Mouse (Mus musculus) inflammation-experienced regulatory T-cells, adult 6 months (primary cell): ENCODE data around the gene Yaf2. TPM values are rescaled to one million over a fixed set of nuclear protein-coding genes. Genes with fewer than 3 reads are reported as not detected.
"Not testable (repeated sequence)": the region's sequence is repeated elsewhere in the genome, so short reads cannot be mapped to it uniquely, and the experiment has no call there.

Experiments used
- ATAC-seq: one replicate; pipeline ENCODE4 v1.8.0; 2017
- polyA plus RNA-seq, 3 experiments: library from polyadenylated mRNA; unstranded; fragments of 100-300 nt; shearing (Covaris generic); gene quantifications; one replicate each; pipeline ENCODE4 v1.2.1; 2017

Yaf2 gene
- 10 to 100 TPM; 25.6 to 36.2 (median 33.0) TPM for polyA plus RNA-seq

DNA sequence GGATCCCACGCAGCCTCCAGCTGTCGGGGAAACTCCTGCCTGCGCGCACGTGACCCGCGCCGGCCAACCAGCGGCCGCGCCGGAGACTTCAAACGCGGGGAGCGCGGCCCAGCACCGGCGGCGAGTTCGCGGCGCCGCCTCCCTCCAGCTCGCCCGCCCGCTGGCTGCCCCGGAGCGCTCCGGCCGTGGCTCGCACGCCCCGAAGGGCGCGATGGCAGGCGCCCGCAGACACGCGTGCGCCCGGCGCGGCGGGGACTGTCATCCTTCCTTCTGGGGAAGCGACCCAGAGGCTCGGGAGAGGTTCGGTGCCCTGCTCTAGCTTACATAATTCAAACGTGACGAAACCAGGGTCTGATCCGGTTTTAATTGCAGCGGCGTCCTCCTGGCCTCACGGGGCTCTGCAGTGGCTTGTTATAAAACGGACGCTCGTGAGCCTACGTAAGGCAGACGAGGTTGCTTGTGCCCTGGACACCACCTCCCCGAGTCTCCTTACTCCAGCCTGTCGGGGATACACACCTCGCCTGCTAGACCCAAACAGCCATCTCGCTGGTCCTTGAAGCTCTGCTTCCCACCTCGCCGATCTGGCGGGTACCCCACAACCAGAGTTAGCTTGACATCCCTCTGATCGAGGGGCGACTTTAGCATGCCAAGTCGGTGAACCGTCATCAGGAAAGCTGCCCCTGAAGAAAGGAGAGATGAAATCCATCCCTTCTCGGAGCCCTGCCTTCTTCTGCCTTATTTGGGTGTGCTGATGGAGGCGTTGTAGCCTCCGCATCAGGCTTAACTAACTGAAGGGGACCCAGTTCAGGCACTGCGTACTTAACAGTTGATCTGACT lies at the start of gene Yaf2:
Yaf2 (minus strand) TSS at position 11 of the 837 bp plus-strand sequence.
- peak; percentile 83 for ATAC-seq

DNA sequence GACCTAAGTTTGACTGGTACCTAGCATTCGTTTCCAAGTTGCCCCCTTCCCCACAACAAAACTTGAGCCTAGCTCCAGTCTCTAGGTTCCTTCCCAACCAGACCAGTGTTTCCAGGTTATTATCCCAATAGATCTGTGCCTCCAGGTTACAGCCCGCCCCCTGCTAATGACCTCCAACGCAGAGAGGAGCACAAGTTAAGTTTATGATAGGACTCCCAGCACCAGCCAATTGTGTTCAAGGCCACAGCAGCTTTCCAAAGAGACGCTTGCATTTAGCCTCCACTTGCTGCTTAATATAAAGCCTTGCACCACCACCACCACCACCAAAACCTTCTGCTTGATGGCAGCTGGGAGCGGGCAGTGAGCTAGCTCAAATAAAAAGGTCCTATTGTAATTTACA lies 44.6 kb upstream of the Yaf2 start:
- ATAC-seq = no peak

DNA sequence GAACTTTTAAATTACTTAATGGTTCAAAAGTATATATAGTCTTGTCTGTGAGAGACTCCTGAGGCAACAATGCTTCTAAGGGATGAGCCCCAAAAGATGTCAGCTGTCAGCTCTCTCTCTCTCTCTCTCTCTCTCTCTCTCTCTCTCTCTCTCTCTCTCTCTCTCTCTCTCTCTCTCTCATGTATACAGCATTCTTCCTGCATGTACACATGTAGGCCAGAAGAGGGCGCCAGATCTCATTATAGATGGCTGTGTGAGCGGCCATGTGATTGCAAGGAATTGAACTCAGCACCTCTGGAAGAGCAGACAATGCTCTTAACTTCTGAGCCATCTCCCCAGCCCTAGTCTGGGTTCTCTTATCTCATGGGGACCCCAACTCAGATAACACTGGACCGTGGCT lies 42.4 kb upstream of the Yaf2 start:
- peak; percentile 52 for ATAC-seq

DNA sequence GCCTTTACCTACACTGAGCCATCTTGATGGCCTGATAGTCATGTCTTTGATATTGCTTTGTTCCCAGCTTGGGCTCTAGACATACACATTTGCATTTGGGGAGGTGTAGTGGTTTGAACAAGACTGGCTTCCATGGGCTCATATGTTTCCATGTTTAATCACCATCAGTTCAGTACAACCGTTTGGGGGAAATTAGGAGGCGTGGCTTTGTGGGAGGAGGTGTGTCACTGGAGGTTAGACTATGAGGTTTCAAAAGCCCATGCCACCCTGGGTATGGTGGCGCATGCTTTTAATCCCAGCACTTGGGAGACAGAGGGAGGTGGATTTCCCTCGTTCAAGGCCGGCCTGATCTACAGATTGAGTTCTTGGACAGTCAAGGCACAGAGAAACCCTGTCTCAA lies 39.0 kb upstream of the Yaf2 start:
- ATAC-seq = no peak

DNA sequence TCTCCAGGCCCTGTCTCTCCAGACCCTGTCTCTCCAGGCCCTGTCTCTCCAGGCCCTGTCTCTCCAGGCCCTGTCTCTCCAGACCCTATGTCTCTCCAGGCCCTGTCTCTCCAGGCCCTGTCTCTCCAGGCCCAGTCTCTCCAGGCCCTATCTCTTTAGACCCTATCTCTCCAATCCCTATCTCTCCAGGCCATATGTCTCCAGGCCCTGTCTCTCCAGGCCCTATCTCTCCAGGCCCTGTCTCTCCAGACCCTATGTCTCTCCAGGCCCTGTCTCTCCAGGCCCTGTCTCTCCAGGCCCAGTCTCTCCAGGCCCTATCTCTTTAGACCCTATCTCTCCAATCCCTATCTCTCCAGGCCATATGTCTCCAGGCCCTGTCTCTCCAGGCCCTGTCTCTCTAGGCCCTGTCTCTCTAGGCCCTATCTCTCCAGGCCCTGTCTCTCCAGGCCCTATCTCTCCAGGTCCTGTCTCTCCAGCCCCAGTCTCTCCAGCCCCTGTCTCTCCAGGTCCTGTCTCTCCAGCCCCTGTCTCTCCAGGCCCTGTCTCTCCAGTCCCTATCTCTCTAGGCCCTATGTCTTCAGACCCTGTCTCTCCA lies 35.9 kb upstream of the Yaf2 start:
- not testable (repeated sequence) for ATAC-seq

DNA sequence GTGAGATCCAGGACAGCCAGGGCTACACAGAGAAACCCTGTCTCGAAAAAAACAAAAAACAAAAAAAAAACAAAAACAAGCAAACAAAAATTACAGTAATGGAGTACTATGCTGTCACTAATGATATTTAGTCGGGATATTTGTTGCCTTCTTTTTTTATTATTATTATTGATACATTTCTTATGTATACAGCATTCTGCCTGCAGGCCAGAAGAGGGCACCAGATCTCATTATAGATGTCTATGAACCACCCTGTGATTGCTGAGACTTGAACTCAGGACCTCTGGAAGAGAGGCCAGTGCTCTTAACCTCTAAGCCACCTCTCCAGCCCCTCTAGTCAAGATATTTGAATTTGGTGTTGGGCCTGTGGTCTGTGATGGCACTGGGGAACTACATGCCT lies 35.1 kb upstream of the Yaf2 start:
- ATAC-seq = no peak

DNA sequence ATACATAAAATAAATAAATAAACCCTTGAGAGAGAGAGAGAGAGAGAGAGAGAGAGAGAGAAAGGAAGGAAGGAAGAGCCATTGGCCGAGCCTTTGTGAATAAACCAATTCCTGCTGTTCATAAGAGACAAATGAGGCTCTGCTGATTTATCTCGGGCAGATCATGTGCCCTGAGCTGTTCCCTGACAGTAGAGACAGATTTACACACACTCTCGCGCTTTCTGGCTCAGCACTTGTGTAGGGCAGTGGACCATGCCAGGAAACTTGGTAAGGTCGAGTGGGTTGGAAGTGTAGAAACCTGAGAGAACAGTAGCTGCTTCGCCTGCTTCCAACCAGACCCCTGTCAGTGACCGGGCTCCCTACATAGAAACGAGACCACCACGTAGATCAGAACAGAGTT lies 31.8 kb upstream of the Yaf2 start:
- ATAC-seq = no peak

DNA sequence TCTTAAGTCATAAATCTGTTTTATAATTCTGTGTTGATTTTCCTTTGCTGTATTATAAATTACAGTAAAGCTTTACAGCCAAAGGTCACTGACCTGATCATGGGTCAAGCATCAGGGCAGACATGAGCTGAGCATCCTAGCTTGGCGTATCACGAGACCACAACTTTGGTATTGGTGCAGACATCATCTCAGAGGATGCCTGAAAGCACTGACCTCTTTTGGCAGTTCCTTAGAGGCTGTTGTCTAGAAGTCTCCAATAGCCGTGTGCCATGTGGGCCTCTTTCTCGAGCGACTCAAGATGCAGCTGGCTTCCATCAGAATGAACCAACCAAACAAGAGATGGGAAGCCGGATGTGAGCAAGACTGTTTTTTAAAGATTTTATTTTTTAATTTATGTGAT lies 28.8 kb upstream of the Yaf2 start:
- no peak for ATAC-seq

DNA sequence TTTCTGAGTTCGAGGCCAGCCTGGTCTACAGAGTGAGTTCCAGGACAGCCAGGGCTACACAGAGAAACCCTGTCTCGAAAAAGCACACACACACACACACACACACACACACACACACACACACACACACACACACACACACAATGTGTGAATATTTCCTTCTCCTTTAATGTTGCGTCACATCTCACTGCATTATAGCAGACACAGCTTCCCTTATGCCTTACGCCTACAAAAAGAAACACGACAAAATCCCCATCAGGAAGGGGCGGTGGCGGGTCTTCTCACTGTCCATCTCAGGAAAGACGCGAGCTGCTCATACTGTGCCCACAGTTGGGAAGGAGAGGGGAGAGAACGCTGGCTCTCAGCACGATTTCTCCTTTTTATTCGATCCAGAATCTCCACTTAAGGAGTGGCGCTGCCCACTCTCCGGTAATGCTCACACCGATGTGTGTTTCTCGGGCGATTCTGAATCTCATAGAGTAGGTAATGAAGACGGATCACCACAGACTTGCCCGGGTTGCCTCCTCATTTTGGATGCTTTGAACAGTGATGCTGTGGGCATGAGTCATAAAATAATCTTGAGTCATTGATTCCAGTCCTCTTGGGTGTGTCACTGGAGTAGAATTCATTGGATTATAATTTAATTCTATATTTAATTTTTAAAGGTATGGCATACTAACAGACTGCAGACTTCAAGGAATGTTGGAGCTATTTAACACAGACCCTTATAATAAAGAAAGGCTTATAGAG lies 21.8 kb upstream of the Yaf2 start:
- ATAC-seq = no peak

DNA sequence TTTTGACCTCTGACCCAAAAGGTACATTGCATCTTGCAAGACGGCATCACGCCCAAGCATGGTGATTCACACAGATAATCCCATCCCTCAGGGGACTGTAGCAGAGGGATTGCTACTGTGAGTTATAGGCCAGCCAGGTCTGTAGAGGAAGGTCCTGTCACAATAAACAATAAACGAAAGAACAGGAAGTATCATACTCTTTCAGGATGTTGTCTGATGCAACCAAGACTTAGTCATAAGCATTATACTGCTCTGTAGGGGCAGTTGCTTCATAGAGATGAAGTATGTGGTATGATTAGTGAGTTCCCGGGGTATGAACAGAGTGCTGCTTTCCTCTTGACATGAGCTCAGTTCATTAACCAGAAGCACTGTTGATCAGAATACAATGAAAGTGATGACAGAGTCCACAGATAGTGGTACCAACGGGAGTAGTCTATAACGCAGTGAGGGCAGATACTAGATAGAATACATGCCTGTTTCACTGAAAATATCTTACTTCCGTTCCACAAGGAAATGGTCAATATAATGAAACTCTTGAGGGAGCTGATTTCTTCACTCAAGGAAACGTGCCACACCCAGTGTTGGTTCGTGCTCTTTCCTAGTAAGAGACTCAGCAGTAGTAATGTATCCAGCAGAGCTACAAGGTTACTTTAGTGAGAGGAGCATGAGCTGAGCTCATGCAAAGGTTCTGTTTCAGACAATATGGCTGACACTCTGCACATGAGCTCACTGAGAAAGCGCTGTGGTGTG lies 4.1 kb upstream of the Yaf2 start:
- ATAC-seq = no peak

DNA sequence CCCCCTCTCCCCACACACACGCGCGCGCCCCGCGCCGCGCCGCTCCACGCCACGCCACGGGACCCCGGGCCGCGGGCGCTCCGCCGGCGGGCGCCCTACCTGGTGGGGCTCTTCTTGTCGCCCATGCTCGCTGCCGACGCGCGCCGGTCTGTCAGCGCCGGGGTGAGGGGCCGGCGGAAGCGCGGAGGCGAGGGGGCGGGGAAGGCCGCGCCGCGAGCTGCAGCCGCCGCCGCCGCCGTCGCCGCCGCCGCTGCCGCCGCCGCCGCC lies 144 bp downstream of the Yaf2 start:
- ATAC-seq = no peak

DNA sequence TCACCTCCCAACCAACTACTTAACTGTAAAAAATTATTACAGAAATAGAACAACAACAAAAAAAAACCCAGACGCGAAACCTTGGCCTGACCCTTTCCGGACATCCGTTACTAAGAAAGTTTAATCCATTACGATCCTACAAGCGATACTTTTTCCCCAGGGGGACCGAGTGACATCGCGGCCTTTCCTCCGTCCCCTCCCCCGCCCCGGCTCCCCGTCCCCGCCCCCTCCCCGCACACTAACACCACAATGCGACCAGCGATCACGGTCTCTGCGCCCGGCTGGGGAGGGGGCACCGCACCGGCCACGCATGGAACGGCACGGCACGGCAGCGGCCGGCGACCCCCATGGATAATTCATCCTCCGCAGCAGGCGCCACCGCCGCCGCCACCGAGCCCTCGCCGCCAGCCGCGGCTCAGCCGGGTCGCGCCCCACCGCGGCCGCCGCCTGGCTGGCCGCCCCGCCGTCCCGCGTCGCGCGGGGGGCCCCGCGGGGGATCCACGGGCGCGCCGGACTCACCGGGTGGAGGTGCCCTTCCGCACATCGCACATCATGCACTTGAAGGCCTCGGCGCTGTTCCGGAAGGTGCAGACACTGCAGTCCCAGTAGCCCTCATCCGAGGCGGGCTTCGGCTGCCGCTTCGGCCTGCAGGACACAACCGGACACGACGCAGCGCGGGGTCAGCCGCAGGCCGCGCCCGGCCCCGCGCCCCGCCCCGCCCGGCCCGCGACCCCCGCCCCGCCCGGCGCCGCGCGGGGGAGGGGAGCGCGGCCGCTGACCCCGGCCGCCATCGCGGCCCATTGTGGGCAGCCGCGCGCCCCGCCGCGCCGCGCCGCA lies 696 bp downstream of the Yaf2 start:
- peak; percentile 35 for ATAC-seq

DNA sequence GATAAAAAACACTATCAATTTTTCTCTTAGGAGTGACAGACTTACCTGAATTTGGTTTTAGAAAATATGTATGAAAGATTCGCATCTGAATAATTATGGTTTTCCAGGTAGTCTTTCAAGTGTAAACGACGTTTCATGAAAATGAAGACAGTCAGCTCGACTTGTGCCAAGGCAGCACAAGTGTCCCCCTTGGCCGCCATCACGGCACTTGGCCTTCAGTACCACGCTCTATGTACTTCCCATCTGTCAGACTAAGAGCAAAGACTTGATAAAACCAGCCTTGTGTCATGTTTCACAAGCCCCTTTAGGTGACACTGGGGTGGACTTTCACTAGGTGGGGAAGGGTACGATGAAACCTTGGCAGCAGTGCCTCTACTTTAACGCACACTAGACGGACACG lies 5.5 kb downstream of the Yaf2 start:
- ATAC-seq = no peak

DNA sequence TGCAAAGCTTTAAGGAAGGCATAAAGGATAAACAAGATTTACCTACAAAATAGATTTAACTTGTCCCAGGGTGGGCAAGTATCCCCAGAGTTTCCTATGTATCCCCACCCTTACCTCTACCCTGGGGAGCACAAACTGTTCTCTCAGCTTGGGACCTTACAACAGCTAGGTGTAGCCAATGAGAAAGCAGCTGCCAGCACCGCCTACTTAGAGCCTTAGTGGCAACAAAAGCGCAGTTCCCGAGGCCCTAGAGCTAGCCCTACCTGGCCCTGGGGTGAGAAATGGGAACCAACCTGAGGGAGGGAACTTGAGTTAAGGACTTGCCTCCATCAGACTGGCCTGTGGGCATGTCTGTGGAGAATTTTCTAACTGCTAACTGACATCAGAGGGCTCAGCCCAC lies 9.5 kb downstream of the Yaf2 start:
- ATAC-seq = no peak

DNA sequence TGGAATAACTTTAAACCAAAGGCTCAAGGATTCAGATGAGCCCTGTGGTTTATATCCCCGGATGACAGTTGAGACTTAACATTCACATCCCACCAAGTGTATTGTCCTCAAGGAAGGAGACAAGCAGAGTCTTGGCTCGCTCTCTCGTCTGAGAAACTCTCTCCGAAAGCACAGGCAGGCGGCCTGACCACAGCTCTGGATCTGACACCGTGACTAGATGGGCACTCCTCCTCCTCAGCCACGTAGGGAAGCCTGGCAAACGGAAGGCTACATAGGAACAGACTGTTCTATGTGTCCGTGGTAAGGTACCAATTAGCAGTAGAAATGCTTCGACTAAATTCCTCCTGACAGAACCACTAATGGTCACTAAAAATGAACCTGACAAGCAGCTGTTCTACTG lies 10.1 kb downstream of the Yaf2 start:
- no peak for ATAC-seq

DNA sequence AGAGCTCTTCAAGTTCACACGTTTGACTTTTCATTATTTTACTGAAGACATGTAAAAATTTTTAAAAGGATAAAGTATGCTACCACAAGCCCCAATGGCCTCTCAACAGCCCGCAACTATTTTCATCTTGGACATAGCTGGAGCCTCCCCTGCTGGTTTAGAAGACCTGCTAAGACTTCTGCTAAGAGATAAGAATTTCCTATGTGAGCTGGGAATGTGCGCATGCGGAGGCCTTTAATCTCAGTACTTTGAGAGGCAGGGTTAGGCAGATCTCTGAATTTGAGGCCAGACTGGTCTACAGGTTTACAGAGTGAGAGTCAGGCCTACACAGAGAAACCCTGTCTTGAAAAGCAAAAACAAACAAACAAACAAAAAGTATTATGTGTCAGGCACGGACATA lies 11.4 kb downstream of the Yaf2 start:
- ATAC-seq = no peak

DNA sequence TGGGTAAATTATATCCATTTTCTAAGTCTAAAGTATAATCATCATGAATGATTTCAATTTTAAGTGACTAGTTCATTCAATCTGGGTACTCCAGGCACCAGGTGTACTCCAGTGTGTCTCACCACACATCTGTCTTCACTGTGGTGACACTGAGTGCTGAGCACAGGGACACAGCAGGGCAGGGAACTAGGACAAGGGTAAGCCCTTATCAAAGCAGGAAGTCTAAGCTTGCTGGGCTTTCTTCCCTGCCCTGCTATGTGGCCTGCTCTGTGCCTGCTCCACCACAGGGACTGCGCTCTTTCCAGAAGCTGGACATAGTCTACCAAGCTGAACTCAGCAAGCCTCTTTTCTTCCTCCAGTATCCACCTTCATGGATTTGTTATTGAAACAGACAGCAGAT lies 18.0 kb downstream of the Yaf2 start:
- ATAC-seq = no peak

DNA sequence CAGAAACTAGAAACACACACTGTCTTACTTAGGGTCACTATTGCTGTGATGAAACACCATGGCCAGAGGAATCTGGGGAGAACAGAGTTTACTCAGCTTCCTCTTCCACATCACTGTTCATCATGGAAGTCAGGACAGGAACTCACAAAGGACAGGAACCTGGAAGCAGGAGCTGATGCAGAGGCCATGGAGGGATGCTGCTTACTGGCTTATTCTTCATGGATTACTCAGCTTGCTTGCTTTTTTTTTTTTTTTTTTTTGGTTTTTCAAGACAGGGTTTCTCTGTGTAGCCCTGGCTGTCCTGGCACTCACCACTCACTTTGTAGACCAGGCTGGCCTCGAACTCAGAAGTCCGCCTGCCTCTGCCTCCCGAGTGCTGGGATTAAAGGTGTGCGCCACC lies 26.4 kb downstream of the Yaf2 start:
- not testable (repeated sequence) for ATAC-seq

DNA sequence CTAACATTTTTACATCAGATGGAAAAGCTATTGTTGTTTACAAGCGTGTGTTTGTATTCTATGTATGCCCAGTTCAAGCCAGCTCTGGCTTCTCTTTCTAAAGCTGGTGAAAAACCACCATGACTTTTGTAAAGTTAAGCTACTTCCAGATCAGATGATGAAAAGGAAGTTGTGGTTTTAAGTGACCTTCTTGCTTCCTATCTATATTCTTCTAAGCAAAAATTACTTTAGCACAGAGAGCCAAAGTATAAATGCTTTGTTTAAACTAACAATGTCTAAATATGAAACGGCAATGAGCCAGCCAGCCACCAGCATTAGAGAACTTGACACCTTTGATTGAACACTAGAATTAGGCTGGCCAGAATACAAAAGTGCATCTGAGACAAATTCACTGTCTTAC lies 38.5 kb downstream of the Yaf2 start:
- ATAC-seq = peak; percentile 83

DNA sequence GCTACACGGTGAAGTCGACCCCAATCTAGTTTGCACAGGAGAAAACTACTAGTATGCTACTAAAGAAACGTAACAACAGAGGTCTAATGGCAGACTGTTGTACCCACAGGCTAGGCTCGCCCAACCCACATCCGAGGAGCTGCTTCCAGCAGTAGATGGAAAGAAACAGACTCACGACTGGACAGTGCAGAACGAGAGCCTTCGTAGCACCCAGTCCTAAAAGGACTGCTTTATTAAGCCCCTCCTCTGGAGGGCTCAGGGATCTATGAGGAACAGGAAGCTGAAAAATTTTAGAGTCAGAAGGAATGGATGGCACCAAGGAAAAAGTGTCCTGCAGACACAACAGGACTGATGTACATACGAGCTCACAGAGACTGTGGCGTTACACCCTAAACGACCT lies 42.3 kb downstream of the Yaf2 start:
- ATAC-seq = no peak

DNA sequence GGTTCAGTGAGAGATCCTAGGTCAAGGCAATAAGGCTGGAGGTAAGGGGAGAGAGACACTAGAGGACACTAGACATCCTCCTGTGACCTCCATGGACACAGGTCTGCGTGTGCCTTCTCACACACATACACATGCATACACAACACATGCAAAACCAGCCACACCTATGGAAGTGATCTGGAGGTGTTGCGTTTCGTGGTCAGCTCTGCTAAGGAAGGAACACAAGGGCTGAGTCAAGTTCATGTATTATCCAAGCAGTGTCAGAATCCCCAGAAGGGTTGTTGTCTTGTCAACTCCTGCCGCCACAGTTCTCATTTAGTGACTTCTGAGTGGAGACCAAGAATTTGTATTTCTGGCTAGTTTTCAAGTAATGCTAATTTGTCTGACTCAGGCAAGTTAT lies 48.4 kb downstream of the Yaf2 start:
- no peak for ATAC-seq

DNA sequence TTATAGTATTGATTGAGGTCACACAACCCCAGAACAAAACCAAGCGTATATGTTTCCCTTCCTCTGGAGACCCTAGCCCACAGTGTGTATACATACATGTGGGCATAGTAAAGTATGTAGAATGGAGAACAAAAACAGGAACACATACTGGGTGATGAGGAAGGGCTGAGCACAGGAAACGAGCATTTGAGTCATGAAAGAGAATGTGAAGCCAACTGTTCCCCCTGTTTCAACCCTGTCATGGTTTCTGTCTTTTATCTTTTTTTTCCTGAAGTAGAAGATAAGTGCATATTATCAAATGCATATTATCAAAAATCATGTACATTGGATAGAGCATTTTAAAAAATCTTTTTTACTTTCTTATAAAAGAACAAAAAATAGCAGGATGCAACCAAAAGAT lies 49.1 kb downstream of the Yaf2 start:
- ATAC-seq = no peak
